Mouse (Mus musculus) erythroblast, embryonic 14.5 days (primary cell): Measurements from ENCODE around the gene Gfod1.

ENCODE experiments used
- GATA1 ChIP-seq: IDR thresholded peaks from 2 replicates; pipeline ENCODE4 v1.6.1; 2012; ENCODE audit warnings: low read length, inconsistent platforms, mixed read lengths
- TAL1 ChIP-seq: IDR thresholded peaks from 3 replicates; pipeline ENCODE4 v1.6.1; 2012; ENCODE audit warnings: low read length, inconsistent platforms, mixed read lengths

DNA sequence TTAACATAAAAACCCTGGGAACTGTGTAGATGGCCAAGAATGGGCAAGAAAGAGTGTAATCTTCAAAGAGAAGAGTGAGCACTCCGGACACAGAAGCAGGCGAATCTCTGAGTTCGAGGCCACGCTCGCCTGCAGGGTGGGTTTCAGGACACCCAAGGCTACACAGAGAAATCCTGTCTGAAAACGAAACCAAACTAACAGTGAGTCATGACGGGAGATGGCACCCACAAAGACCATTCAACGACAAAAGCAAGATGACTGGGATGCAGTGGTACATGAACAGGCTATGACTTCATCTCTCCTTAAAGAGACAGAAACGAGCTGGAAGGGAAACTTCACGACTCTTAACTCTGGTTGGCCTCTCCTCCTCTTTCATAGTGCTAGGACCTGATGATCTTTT lies 101.6 kb downstream of the Gfod1 start:
- TF ChIP-seq TAL1 = no peak
- no peak for TF ChIP-seq GATA1
